Mouse (Mus musculus) embryonic facial prominence, embryonic 14.5 days (tissue): ENCODE measurements at regions not wholly inside any gene's neighbourhood (a gene's known extent, or its start where the extent isn't known, plus 50 kb on each side); places are given as distances from the start of the nearest gene placed in this dataset.
"Not testable (repeated sequence)": the region's sequence is repeated elsewhere in the genome, so short reads cannot be mapped to it uniquely, and the experiment has no call there.

Experiments
- ATAC-seq: fragments of 200-750 bp; cut with Nextera tagmentation; 2 replicates; pipeline ENCODE4 v1.8.0; 2017; ENCODE audit warnings: low read depth, moderate number of reproducible peaks, moderate TSS enrichment
- DNase-seq: peaks from one replicate; pipeline ENCODE4 v3.0.0-alpha.2; 2015; ENCODE audit warnings: low spot score
- H3K27ac ChIP-seq: fragments of 300-500 bp; sonication (generic); replicated peaks from 2 replicates; pipeline ENCODE4 v1.5.1; 2014; ENCODE audit warnings: low read depth, mild to moderate bottlenecking, low read length, moderate library complexity
- H3K27me3 ChIP-seq: fragments of 300-500 bp; sonication (generic); replicated peaks from 2 replicates; pipeline ENCODE4 v1.6.1; 2014; ENCODE audit warnings: low read length; ENCODE audit not compliant: control insufficient read depth, insufficient read depth
- H3K36me3 ChIP-seq: fragments of 300-500 bp; sonication (generic); 2 replicates; pipeline ENCODE4 v1.6.1; 2014; ENCODE audit warnings: low read length, mixed read lengths; ENCODE audit not compliant: control insufficient read depth, insufficient read depth
- H3K4me1 ChIP-seq: fragments of 300-500 bp; sonication (generic); 2 replicates; pipeline ENCODE4 v1.6.1; 2014; ENCODE audit warnings: antibody characterized with exemption, low read length; ENCODE audit not compliant: control insufficient read depth, insufficient read depth
- H3K4me2 ChIP-seq: fragments of 300-500 bp; sonication (generic); 2 replicates; pipeline ENCODE4 v1.6.1; 2014; ENCODE audit warnings: low read depth, mild to moderate bottlenecking, low read length, moderate library complexity, mixed read lengths
- H3K4me3 ChIP-seq: fragments of 300-500 bp; sonication (generic); 2 replicates; pipeline ENCODE4 v1.5.1; 2014; ENCODE audit warnings: low read depth, mild to moderate bottlenecking, low read length
- H3K9ac ChIP-seq: fragments of 300-500 bp; sonication (generic); 2 replicates; pipeline ENCODE4 v1.6.1; 2014; ENCODE audit warnings: low read depth, mild to moderate bottlenecking, low read length, moderate library complexity, mixed read lengths
- H3K9me3 ChIP-seq: fragments of 300-500 bp; sonication (generic); 2 replicates; pipeline ENCODE4 v1.6.1; 2016; ENCODE audit warnings: low read length; ENCODE audit not compliant: control insufficient read depth
- WGBS: fragments of 180-500 bp; shearing (Covaris S2); extraction: QIAGEN DNeasy Blood & Tissue Kit; methylation state at CpG from one replicate; pipeline ENCODE4 v1.1.7; 2014; 5-methylcytosine and 5-hydroxymethylcytosine counted together

GRCm38 (mm10) chr6:22459440-22460016 is 103.5 kb upstream of the Fam3c start:
- H3K27ac ChIP-seq, result no peak overlapping the region
- H3K36me3 ChIP-seq, result no peaks in the 10 kb centered on the region
- H3K9ac ChIP-seq, result no peak overlapping the region
- H3K4me1 ChIP-seq, result no peaks in the 10 kb centered on the region
- no peak overlapping the region for H3K4me2 ChIP-seq
- 68% methylated on average over 7 of the region's 7 CpGs for WGBS
- ATAC-seq, result no peak
- H3K4me3 ChIP-seq, result no peak overlapping the region
- H3K9me3 ChIP-seq, result no peaks in the 10 kb centered on the region
- peak; percentile 49 for DNase-seq
- no peaks in the 10 kb centered on the region for H3K27me3 ChIP-seq

DNA sequence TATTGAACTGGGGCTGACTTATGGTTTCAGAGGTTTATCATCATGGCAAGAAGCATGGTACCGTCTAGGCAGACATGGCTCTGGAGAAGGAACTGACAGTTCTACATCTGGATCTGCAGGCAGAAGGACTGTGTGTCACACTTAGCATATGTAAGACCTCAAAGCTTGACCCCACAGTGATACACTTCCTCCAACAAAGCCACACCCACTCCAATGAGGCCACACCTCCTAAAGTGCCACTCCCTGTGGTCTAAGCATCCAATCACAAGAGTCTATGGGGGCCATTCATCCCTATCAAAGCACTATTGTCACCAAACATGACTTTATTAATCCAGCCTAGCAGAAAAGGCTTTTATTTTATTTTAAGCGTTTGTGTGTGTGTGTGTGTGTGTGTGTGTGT is 96.2 kb upstream of the Fam3c start:
- H3K27me3 ChIP-seq, result no peaks in the 10 kb centered on the region
- no peak overlapping the region for H3K4me3 ChIP-seq
- no peak overlapping the region for H3K27ac ChIP-seq
- no peak overlapping the region for H3K4me2 ChIP-seq
- no peaks in the 10 kb centered on the region for H3K36me3 ChIP-seq
- no peak overlapping the region for H3K9ac ChIP-seq
- H3K4me1 ChIP-seq, result no peaks in the 10 kb centered on the region
- no peak for DNase-seq
- no peak for ATAC-seq
- H3K9me3 ChIP-seq, result no peaks in the 10 kb centered on the region
- 87% methylated on average over 2 of the region's 2 CpGs for WGBS

- ATAC-seq, result no peak
- no peak overlapping the region for H3K4me3 ChIP-seq
- H3K9me3 ChIP-seq, result no peaks in the 10 kb centered on the region
- no peaks in the 10 kb centered on the region for H3K36me3 ChIP-seq
- H3K4me2 ChIP-seq, result no peak overlapping the region
- no peak for DNase-seq
- H3K9ac ChIP-seq, result no peak overlapping the region
- no peak overlapping the region for H3K27ac ChIP-seq
- H3K27me3 ChIP-seq, result no peaks in the 10 kb centered on the region
- H3K4me1 ChIP-seq, result no peaks in the 10 kb centered on the region
Measured at GRCm38 (mm10) chr6:22450501-22450900, 94.5 kb upstream of the Fam3c start.

GRCm38 (mm10) chr6:22448906-22449305 is 92.9 kb upstream of the Fam3c start:
- Histone ChIP-seq H3K9ac (no peak overlapping the region), H3K4me2 (no peak overlapping the region), H3K4me1 (0 out of 2 replicates have a peak, but pooled peaks cover 3% of the 10 kb centered on the region), H3K9me3 (no peaks in the 10 kb centered on the region), H3K27me3 (no peaks in the 10 kb centered on the region), H3K4me3 (no peak overlapping the region), H3K36me3 (no peaks in the 10 kb centered on the region), H3K27ac (no peak overlapping the region)
- DNase-seq (no peak), ATAC-seq (no peak)
- WGBS, result 85% methylated on average over 9 of the region's 9 CpGs

- no peak overlapping the region for H3K27ac ChIP-seq
- DNase-seq (no peak), ATAC-seq (no peak)
- 71% methylated on average over 2 of the region's 2 CpGs for WGBS
- no peaks in the 10 kb centered on the region for H3K36me3 ChIP-seq
- no peak overlapping the region for H3K4me3 ChIP-seq
- H3K9ac ChIP-seq, result no peak overlapping the region
- H3K9me3 ChIP-seq, result no peaks in the 10 kb centered on the region
- peaks cover 8% of the 10 kb centered on the region; the same call in 1 of the 2 replicates for H3K4me1 ChIP-seq
- no peaks in the 10 kb centered on the region for H3K27me3 ChIP-seq
- no peak overlapping the region for H3K4me2 ChIP-seq
Measured at GRCm38 (mm10) chr6:22447636-22448035, 91.6 kb upstream of the Fam3c start.

DNA sequence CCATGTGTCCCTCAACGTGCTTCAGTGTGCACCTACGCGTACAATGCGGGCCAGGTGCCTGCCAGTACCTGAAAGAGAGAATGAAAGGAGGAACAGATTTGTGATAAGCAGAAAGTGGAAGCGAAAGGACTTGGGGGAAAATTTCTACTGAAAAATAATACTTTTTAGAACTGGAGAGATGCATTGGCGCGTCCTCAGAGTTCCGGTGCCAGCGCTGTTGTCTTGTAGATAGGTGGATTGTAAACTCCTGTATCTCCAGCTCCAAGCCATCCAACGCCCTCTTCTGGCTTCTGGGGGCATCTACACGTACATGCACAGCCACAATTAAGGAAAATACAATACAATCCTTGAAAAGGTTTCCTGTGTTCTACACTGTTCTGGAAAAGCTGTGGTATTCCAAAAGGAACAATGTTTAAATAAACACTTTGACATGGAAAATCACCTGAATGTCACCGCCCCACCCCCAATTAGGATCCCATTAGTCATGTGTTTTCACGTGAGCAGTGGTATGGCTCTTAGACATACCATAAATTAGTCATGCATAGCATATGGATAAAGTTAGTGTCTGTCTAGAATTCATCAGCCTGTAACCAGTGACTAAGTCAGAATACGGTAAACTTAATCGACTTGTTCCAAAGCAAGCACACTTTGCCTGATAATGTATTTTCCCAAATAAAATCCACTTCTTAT is 90.7 kb upstream of the Fam3c start:
- Histone ChIP-seq H3K4me3 (no peak overlapping the region), H3K4me2 (no peak overlapping the region), H3K4me1 (peaks cover 8% of the 10 kb centered on the region; the same call in 1 of the 2 replicates), H3K27me3 (no peaks in the 10 kb centered on the region), H3K9me3 (no peaks in the 10 kb centered on the region), H3K36me3 (no peaks in the 10 kb centered on the region), H3K27ac (no peak overlapping the region), H3K9ac (no peak overlapping the region)
- DNase-seq (no peak), ATAC-seq (no peak)
- 75% methylated on average over 15 of the region's 15 CpGs for WGBS

GRCm38 (mm10) chr6:22444856-22445255 is 88.8 kb upstream of the Fam3c start:
- not testable (repeated sequence) for ATAC-seq, H3K27me3 ChIP-seq, H3K4me2 ChIP-seq, H3K4me1 ChIP-seq, H3K9ac ChIP-seq, DNase-seq, H3K9me3 ChIP-seq, H3K27ac ChIP-seq, H3K36me3 ChIP-seq, H3K4me3 ChIP-seq
- 92% methylated on average over 6 of the region's 6 CpGs for whole genome bisulfite sequencing

- no peak overlapping the region for H3K27ac ChIP-seq
- DNase-seq, result peak; percentile 40
- no peak overlapping the region for H3K9ac ChIP-seq
- H3K36me3 ChIP-seq, result no peaks in the 10 kb centered on the region
- H3K4me3 ChIP-seq, result no peak overlapping the region
- H3K27me3 ChIP-seq, result no peaks in the 10 kb centered on the region
- no peak for ATAC-seq
- no peaks in the 10 kb centered on the region for H3K9me3 ChIP-seq
- peaks cover 8% of the 10 kb centered on the region; the same call in 1 of the 2 replicates for H3K4me1 ChIP-seq
- H3K4me2 ChIP-seq, result no peak overlapping the region
- WGBS, result 73% methylated on average over 12 of the region's 12 CpGs
Measured at GRCm38 (mm10) chr6:22444220-22444619, 88.2 kb upstream of the Fam3c start.

GRCm38 (mm10) chr6:22443573-22443972 is 87.5 kb upstream of the Fam3c start:
- 22% methylated on average over 8 of the region's 8 CpGs for WGBS
- Histone ChIP-seq H3K4me2 (no peak overlapping the region), H3K4me1 (peaks cover 8% of the 10 kb centered on the region; the same call in 1 of the 2 replicates), H3K27me3 (no peaks in the 10 kb centered on the region), H3K9me3 (no peaks in the 10 kb centered on the region), H3K4me3 (no peak overlapping the region), H3K27ac (no peak overlapping the region), H3K9ac (no peak overlapping the region), H3K36me3 (no peaks in the 10 kb centered on the region)
- DNase-seq, result peak; percentile 48
- ATAC-seq, result peak; percentile 92
